Mouse (Mus musculus) CH12.LX (cell line): Measurements from ENCODE around the gene Agap1. TPM values are rescaled to one million over a fixed set of nuclear protein-coding genes. Genes with fewer than 3 reads are reported as not detected.

ENCODE experiments used
- DNase-seq: peaks from one replicate; pipeline ENCODE4 v3.0.0-alpha.2; 2013; ENCODE audit errors: extremely low read depth
- H3K27ac ChIP-seq: 2 replicates; pipeline ENCODE4 v1.5.1; 2012; ENCODE audit warnings: low read depth, mild to moderate bottlenecking, control low read depth, moderate library complexity; ENCODE audit not compliant: insufficient read depth
- H3K27me3 ChIP-seq: replicated peaks from 2 replicates; pipeline ENCODE3; 2012; ENCODE audit warnings: inconsistent platforms
- H3K36me3 ChIP-seq, 2 experiments: replicated peaks in 1 of 2; 2 replicates each; pipeline versions ENCODE3 to v1.6.1; 2012; ENCODE audit warnings: inconsistent platforms in 1 of 2, low read length in 1 of 2, mild to moderate bottlenecking in 1 of 2, mixed read lengths in 1 of 2, moderate library complexity in 1 of 2; ENCODE audit not compliant: control insufficient read depth in 1 of 2, insufficient read depth in 1 of 2
- H3K4me1 ChIP-seq, 2 experiments: 2 replicates each; pipeline ENCODE4 v1.6.1; 2012; ENCODE audit warnings: inconsistent platforms in 1 of 2, moderate library complexity in 1 of 2; ENCODE audit not compliant: insufficient read depth in 2 of 2, control insufficient read depth in 1 of 2
- H3K4me2 ChIP-seq: 2 replicates; pipeline ENCODE4 v1.6.1; 2012; ENCODE audit warnings: low read depth, mild to moderate bottlenecking, control low read depth; ENCODE audit not compliant: poor library complexity, insufficient read depth, severe bottlenecking
- H3K4me3 ChIP-seq, 3 experiments: fragments of 150-350 bp in 1 of 3; sonication (generic) in 1 of 3; replicated peaks in 1 of 3; 2 replicates each; pipeline versions ENCODE3 to v1.5.1; 2011 to 2012; ENCODE audit warnings: low read depth in 2 of 3, low read length in 2 of 3, mild to moderate bottlenecking in 2 of 3, moderate library complexity in 2 of 3, control low read depth in 1 of 3, improper control_type of control experiment in 1 of 3, inconsistent platforms in 1 of 3, mixed read lengths in 1 of 3; ENCODE audit not compliant: poor library complexity in 1 of 3
- H3K79me2 ChIP-seq: replicated peaks from 2 replicates; pipeline ENCODE4 v1.6.1; 2012; ENCODE audit warnings: mild to moderate bottlenecking, moderate library complexity; ENCODE audit not compliant: control insufficient read depth, poor library complexity, insufficient read depth, severe bottlenecking; ENCODE audit errors: extremely low read depth
- H3K9ac ChIP-seq: 2 replicates; pipeline ENCODE4 v1.6.1; 2012; ENCODE audit warnings: low read depth, mild to moderate bottlenecking, control low read depth, moderate library complexity; ENCODE audit not compliant: insufficient read depth
- H3K9me3 ChIP-seq: replicated peaks from 2 replicates; pipeline ENCODE3; 2012; ENCODE audit warnings: low read length, inconsistent platforms, mixed read lengths
- BHLHE40 ChIP-seq: IDR thresholded peaks from 2 replicates; pipeline ENCODE4 v1.6.1; 2011; ENCODE audit warnings: mild to moderate bottlenecking, low read depth, low read length, improper control_type of control experiment
- ELF1 ChIP-seq: IDR thresholded peaks from 2 replicates; pipeline ENCODE4 v1.6.1; 2014; ENCODE audit warnings: low read depth, mild to moderate bottlenecking, inconsistent platforms, low read length, improper control_type of control experiment
- ETS1 ChIP-seq: conservative IDR thresholded peaks from 2 replicates; pipeline ENCODE4 v1.6.1; 2012; ENCODE audit warnings: low read depth, mild to moderate bottlenecking, inconsistent platforms, low read length, improper control_type of control experiment, moderate library complexity
- IRF4 ChIP-seq: IDR thresholded peaks from 2 replicates; pipeline ENCODE4 v1.6.1; 2014; ENCODE audit warnings: low read depth, mild to moderate bottlenecking, inconsistent platforms, low read length, improper control_type of control experiment
- JUN ChIP-seq: IDR thresholded peaks from 2 replicates; pipeline ENCODE4 v1.6.1; 2011; ENCODE audit warnings: low read depth, mild to moderate bottlenecking, low read length, improper control_type of control experiment, moderate library complexity; ENCODE audit not compliant: insufficient read depth
- KAT2A ChIP-seq: IDR thresholded peaks from 2 replicates; pipeline ENCODE4 v1.6.1; 2012; ENCODE audit warnings: low read length, improper control_type of control experiment, inconsistent platforms; ENCODE audit not compliant: insufficient replicate concordance
- MAZ ChIP-seq: IDR thresholded peaks from 2 replicates; pipeline ENCODE4 v1.6.1; 2012; ENCODE audit warnings: low read depth, mild to moderate bottlenecking, inconsistent platforms, low read length, improper control_type of control experiment, moderate library complexity
- MYC ChIP-seq: IDR thresholded peaks from 2 replicates; pipeline ENCODE4 v1.6.1; 2011; ENCODE audit warnings: low read depth, mild to moderate bottlenecking, improper control_type of control experiment, low read length
- NRF1 ChIP-seq: IDR thresholded peaks from 2 replicates; pipeline ENCODE4 v1.6.1; 2014; ENCODE audit warnings: low read depth, mild to moderate bottlenecking, inconsistent platforms, low read length, improper control_type of control experiment, moderate library complexity
- PAX5 ChIP-seq: IDR thresholded peaks from 2 replicates; pipeline ENCODE4 v1.6.1; 2012; ENCODE audit warnings: low read length, inconsistent platforms, mixed read lengths
- POLR2AphosphoS2 ChIP-seq: IDR thresholded peaks from 2 replicates; pipeline ENCODE4 v1.6.1; 2011; ENCODE audit warnings: low read depth, low read length, improper control_type of control experiment
- RCOR1 ChIP-seq: conservative IDR thresholded peaks from 2 replicates; pipeline ENCODE4 v1.6.1; 2012; ENCODE audit warnings: low read depth, mild to moderate bottlenecking, inconsistent platforms, low read length, improper control_type of control experiment
- SIN3A ChIP-seq: IDR thresholded peaks from 2 replicates; pipeline ENCODE4 v1.6.1; 2012; ENCODE audit warnings: low read length, improper control_type of control experiment, inconsistent platforms
- TCF12 ChIP-seq: IDR thresholded peaks from 2 replicates; pipeline ENCODE4 v1.6.1; 2014; ENCODE audit warnings: low read depth, mild to moderate bottlenecking, inconsistent platforms, low read length, improper control_type of control experiment
- UBTF ChIP-seq: IDR thresholded peaks from 2 replicates; pipeline ENCODE4 v1.6.1; 2012; ENCODE audit warnings: low read depth, mild to moderate bottlenecking, inconsistent platforms, low read length, improper control_type of control experiment, moderate library complexity
- USF2 ChIP-seq: conservative IDR thresholded peaks from 2 replicates; pipeline ENCODE4 v1.6.1; 2011; ENCODE audit warnings: low read depth, low read length, improper control_type of control experiment
- ZC3H11A ChIP-seq: IDR thresholded peaks from 2 replicates; pipeline ENCODE4 v1.6.1; 2012; ENCODE audit warnings: low read depth, mild to moderate bottlenecking, inconsistent platforms, low read length, improper control_type of control experiment
- ZKSCAN1 ChIP-seq: IDR thresholded peaks from 2 replicates; pipeline ENCODE4 v1.6.1; 2012; ENCODE audit warnings: low read depth, inconsistent platforms, low read length, improper control_type of control experiment, borderline replicate concordance
- dilution Hi-C: fragments of 300-500 bp; cut with MboI; formaldehyde crosslinking; loops from 2 replicates; pipeline ENCODE4 v1.14.3; 2020; ENCODE audit warnings: low sequenced_read_pairs; ENCODE audit not compliant: extremely low pct_unique_long_range_greater_than_20kb, extremely low pct_ligation_motif_present
- in situ Hi-C: fragments of 300-500 bp; cut with MboI; formaldehyde crosslinking; loops from 3 replicates; pipeline ENCODE4 v1.14.3; 2019; ENCODE audit warnings: low sequenced_read_pairs, low pct_ligation_motif_present, low pct_unique_long_range_greater_than_20kb, mixed read lengths
- polyA plus RNA-seq: library from polyadenylated mRNA; unstranded; fragments of >175 nt; gene quantifications from 2 replicates; pipeline ENCODE4 v1.2.1, GENCODE M21; 2012; ENCODE audit warnings: low read depth; ENCODE audit not compliant: insufficient read length
- total RNA-seq, 2 experiments: library from RNA; depleted of rRNA; stranded (reverse); fragments of 300-350 nt in 1 of 2; fragments of >200 nt in 1 of 2; gene quantifications; 2 replicates each; pipeline ENCODE4 v1.2.3; 2012 to 2014

The Agap1 gene
- total and polyA plus RNA-seq, 3 experiments: not detected

DNA sequence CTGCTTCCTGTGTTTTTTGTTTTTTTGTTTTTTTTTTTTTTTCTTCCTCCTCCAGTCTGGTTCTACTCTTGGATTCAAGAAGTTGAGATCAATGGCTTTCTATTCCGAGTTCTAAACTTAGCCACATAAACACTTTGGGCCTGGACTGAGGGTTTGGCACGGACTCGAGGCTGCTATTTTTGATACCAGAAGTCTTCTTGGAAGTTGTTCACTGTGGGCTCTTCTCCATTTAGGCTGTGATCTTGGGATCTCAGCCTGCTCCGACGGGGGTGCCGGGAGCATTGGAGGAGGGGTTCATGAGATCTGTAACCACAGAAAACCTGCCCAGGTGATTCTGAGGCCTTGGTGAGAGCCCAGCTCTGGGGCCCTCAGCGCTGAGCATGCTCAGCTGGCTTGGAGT lies 140.8 kb downstream of the Agap1 start:
- Histone ChIP-seq H3K9me3 (peaks cover 97% of the 10 kb centered on the region), H3K36me3 (no peaks in the 10 kb centered on the region), H3K79me2 (no peaks in the 10 kb centered on the region), H3K27ac (no peak overlapping the region), H3K9ac (no peak overlapping the region), H3K4me2 (no peak overlapping the region), H3K4me1 (no peaks in the 10 kb centered on the region), H3K27me3 (no peaks in the 10 kb centered on the region), H3K4me3 (no peak overlapping the region)
- DNase-seq: no peak
- dilution Hi-C loops (no loop called here), in situ Hi-C loops (no loop called here)
- TF ChIP-seq SIN3A: no peak
- no peak for TF ChIP-seq POLR2AphosphoS2

GRCm38 (mm10) chr1:89596223-89596622 lies 141.6 kb downstream of the Agap1 start:
- H3K36me3 ChIP-seq: no peaks in the 10 kb centered on the region
- no peak overlapping the region for H3K4me2 ChIP-seq
- H3K9ac ChIP-seq: no peak overlapping the region
- no peak for TF ChIP-seq JUN
- TF ChIP-seq TCF12: no peak
- TF ChIP-seq KAT2A: no peak
- TF ChIP-seq UBTF: no peak
- TF ChIP-seq ELF1: no peak
- no peak for TF ChIP-seq USF2
- no peak for TF ChIP-seq MYC
- no peak for TF ChIP-seq RCOR1
- TF ChIP-seq MAZ: no peak
- no peak for TF ChIP-seq ZC3H11A
- no peak for TF ChIP-seq ETS1
- TF ChIP-seq ZKSCAN1: no peak
- no peak for TF ChIP-seq SIN3A
- no peak for TF ChIP-seq BHLHE40
- no peak for TF ChIP-seq POLR2AphosphoS2
- no peak for TF ChIP-seq IRF4
- TF ChIP-seq NRF1: no peak
- no peak for TF ChIP-seq PAX5
- peaks cover 98% of the 10 kb centered on the region for H3K9me3 ChIP-seq
- in situ Hi-C loops: no loop called here
- dilution Hi-C loops: no loop called here
- H3K27ac ChIP-seq: no peak overlapping the region
- H3K27me3 ChIP-seq: no peaks in the 10 kb centered on the region
- no peaks in the 10 kb centered on the region for H3K4me1 ChIP-seq
- no peak for DNase-seq
- H3K4me3 ChIP-seq: no peak overlapping the region
- no peaks in the 10 kb centered on the region for H3K79me2 ChIP-seq
